Mouse (Mus musculus): ENCODE data around the gene 4931429L15Rik.
"Not testable (repeated sequence)": the region's sequence is repeated elsewhere in the genome, so short reads cannot be mapped to it uniquely, and the experiment has no call there.

Gene 4931429L15Rik

GRCm38 (mm10) chr9:46319886-46320285 is at the start of gene 4931429L15Rik:
Gene 4931429L15Rik (minus strand): TSS chr9:46319986.
- DNase-seq (ENCODE audit: low spot score in 2 of 2) = not testable (repeated sequence)

- no peak for DNase-seq (ENCODE audit: low spot score in 2 of 2)
Measured at GRCm38 (mm10) chr9:46362459-46362858, 42.7 kb upstream of the 4931429L15Rik start.

GRCm38 (mm10) chr9:46361461-46362111 is 41.8 kb upstream of the 4931429L15Rik start:
- DNase-seq (ENCODE audit: low spot score in 2 of 2) = no peak

- DNase-seq (ENCODE audit: low spot score in 2 of 2) = peak; percentile 11 to 39
Measured at GRCm38 (mm10) chr9:46353992-46354391, 34.2 kb upstream of the 4931429L15Rik start.

- no peak for DNase-seq (ENCODE audit: low spot score in 2 of 2)
Measured at GRCm38 (mm10) chr9:46353330-46353724, 33.5 kb upstream of the 4931429L15Rik start.

- DNase-seq (ENCODE audit: low spot score in 2 of 2) = no peak
Measured at GRCm38 (mm10) chr9:46352651-46353329, 33.0 kb upstream of the 4931429L15Rik start.

GRCm38 (mm10) chr9:46350451-46350981 is 30.7 kb upstream of the 4931429L15Rik start:
- no peak for DNase-seq (ENCODE audit: low spot score in 2 of 2)

GRCm38 (mm10) chr9:46345887-46346665 is 26.3 kb upstream of the 4931429L15Rik start:
- DNase-seq (ENCODE audit: low spot score in 2 of 2) = no peak

- DNase-seq (ENCODE audit: low spot score in 2 of 2) = no peak
Measured at GRCm38 (mm10) chr9:46339051-46339652, 19.4 kb upstream of the 4931429L15Rik start.

- no peak for DNase-seq (ENCODE audit: low spot score in 2 of 2)
Measured at GRCm38 (mm10) chr9:46338384-46338783, 18.6 kb upstream of the 4931429L15Rik start.

GRCm38 (mm10) chr9:46337852-46338291 is 18.1 kb upstream of the 4931429L15Rik start:
- DNase-seq (ENCODE audit: low spot score in 2 of 2) = peak in 1 of 2 experiments; percentile 2

GRCm38 (mm10) chr9:46337331-46337730 is 17.5 kb upstream of the 4931429L15Rik start:
- DNase-seq (ENCODE audit: low spot score in 2 of 2) = no peak

GRCm38 (mm10) chr9:46336294-46336693 is 16.5 kb upstream of the 4931429L15Rik start:
- peak in 1 of 2 experiments; percentile 2 for DNase-seq (ENCODE audit: low spot score in 2 of 2)

GRCm38 (mm10) chr9:46335461-46335995 is 15.7 kb upstream of the 4931429L15Rik start:
- peak in 1 of 2 experiments; percentile 3 for DNase-seq (ENCODE audit: low spot score in 2 of 2)

GRCm38 (mm10) chr9:46334471-46335025 is 14.8 kb upstream of the 4931429L15Rik start:
- DNase-seq (ENCODE audit: low spot score in 2 of 2) = no peak

GRCm38 (mm10) chr9:46331301-46331700 is 11.5 kb upstream of the 4931429L15Rik start:
- DNase-seq (ENCODE audit: low spot score in 2 of 2) = no peak

GRCm38 (mm10) chr9:46330586-46330895 is 10.8 kb upstream of the 4931429L15Rik start:
- DNase-seq (ENCODE audit: low spot score in 2 of 2) = no peak

GRCm38 (mm10) chr9:46329801-46330585 is 10.2 kb upstream of the 4931429L15Rik start:
- DNase-seq (ENCODE audit: low spot score in 2 of 2) = no peak

GRCm38 (mm10) chr9:46329250-46329648 is 9.5 kb upstream of the 4931429L15Rik start:
- no peak for DNase-seq (ENCODE audit: low spot score in 2 of 2)

- peak in 1 of 2 experiments; percentile 26 for DNase-seq (ENCODE audit: low spot score in 2 of 2)
Measured at GRCm38 (mm10) chr9:46328572-46329249, 8.9 kb upstream of the 4931429L15Rik start.
